Mouse (Mus musculus) 3134 (cell line): ENCODE measurements around the gene Cnot10.

Source experiments
- DNase-seq: peaks from one replicate; pipeline ENCODE4 v3.0.0-alpha.2; 2011; ENCODE audit warnings: low spot score; ENCODE audit not compliant: insufficient read length; ENCODE audit errors: extremely low read depth

Gene Cnot10

DNA sequence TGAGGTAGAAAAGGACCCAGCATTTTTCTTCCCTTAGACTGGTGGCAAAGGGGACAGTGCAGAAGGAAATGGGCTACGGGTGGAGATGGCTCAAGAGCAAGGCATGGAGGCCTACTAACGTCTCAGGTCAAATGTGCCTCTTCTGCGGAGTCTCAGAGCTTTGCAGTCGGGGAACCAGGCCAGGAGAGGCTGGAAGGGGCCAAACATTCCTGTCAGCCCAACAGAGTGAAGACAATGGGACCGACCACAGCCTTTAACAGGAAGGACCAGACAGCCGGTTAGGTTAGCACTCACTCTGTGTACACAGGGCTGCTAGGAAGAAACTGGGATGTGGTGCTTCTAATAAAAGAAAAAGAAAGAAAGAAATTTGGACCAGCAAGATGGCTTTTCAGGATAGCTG is 90.0 kb downstream of the Cnot10 start:
- no peak for DNase-seq

DNA sequence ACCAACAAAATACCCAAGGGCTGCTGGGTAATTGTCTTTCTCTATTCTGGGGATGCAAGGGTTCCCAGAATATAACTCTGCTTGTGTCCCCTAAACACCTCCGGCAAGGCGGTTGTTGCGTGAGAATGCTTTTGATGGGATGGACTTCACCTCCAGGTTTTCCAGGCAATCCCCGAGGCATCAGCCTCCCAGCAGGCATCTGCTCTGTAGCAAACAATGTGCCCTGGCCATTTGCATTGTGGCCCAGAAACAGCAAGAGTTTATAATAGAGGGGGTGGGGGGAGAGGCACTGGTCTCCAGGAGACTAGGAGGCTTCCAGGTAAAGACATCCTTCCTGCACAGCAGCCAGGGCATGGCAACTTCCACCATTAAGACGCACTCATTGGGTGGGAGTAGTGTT is 90.9 kb downstream of the Cnot10 start:
- no peak for DNase-seq

DNA sequence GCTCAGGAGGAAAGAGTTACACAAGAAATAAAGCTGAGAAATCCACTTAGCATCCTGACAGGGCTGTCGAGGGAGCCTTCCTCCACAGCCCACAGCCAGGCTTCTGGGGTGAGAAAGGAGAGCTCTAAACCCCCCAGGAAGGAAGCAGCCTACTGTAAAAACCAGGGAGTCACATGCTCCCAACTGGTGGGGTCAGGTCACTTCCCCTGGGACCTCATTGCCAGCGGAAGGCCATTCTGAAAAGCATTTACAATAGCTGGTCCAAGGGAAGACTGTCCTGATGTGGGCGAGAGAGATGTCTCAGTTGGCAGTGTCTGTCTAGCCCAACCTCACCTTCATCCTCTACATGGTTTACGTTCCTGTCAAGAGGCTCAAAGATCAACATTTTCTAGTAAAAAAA is 91.5 kb downstream of the Cnot10 start:
- DNase-seq: no peak

DNA sequence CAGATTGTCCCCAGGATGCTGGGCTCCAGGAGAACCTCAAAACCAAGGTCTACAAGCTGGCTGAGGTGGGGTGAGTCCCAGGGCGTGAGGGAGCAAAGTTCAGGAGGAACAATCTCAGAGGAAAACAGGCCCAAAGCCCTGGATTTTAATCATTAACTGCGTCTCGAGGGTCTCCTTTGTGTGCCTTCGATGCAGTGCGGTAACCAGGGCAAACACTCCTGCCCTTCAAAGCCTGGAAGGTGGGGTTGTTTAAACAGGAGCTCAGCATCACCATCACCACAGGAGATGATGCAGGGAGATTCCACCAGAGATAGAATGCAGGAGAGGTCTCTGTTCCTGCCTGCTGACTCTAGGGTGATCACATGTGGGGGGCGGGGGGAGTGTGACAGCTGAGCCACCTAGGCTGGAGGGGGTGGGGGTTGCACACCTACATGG is 92.3 kb downstream of the Cnot10 start:
- DNase-seq: no peak

DNA sequence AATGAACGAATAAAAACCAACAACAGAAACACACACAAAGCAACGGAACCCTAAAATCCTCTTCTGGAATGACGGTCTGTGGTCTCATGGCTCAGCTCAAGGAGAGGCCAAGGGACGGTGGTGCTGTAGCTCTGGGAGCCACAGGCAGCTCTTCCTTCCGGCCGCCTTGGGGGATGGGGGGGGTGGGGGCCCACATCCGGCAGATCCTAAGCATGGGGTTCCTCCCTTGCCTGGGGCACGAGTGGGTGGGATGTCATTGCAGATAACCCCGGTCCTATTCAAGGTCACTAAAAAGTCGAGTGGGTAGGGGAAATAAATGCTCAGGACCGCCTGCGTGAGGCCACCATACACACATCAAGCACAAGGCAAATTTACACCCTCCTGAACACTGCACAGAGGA is 93.2 kb downstream of the Cnot10 start:
- no peak for DNase-seq

DNA sequence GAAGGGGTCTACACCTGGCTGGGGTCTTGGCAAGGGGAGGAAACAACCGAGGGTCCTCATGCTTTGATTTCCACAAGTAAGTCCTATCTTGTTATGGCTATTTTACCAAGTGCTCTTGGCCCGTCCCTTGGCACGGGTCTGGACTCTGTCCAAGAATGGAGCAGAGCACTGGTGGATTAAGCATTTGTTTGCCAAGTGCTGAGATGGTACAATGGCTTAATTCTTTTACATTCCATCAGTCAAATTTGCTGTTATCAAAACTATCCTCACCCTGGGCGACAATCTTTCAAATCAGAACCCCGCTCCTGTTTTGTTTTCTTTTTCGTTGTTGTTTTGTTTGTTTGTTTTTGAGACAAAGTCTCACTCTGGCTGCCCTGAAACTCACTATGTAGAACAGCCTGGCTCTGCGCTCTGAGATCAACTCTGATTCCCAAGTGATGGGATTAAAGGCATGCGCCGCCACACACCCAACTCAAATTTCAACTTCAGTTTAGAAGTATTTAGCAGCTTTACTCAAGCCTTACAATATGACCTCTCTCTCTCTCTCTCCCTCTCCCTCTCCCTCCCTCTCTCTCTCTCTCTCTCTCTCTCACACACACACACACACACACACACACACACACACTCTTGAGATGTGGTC is 95.1 kb downstream of the Cnot10 start:
- DNase-seq: no peak

DNA sequence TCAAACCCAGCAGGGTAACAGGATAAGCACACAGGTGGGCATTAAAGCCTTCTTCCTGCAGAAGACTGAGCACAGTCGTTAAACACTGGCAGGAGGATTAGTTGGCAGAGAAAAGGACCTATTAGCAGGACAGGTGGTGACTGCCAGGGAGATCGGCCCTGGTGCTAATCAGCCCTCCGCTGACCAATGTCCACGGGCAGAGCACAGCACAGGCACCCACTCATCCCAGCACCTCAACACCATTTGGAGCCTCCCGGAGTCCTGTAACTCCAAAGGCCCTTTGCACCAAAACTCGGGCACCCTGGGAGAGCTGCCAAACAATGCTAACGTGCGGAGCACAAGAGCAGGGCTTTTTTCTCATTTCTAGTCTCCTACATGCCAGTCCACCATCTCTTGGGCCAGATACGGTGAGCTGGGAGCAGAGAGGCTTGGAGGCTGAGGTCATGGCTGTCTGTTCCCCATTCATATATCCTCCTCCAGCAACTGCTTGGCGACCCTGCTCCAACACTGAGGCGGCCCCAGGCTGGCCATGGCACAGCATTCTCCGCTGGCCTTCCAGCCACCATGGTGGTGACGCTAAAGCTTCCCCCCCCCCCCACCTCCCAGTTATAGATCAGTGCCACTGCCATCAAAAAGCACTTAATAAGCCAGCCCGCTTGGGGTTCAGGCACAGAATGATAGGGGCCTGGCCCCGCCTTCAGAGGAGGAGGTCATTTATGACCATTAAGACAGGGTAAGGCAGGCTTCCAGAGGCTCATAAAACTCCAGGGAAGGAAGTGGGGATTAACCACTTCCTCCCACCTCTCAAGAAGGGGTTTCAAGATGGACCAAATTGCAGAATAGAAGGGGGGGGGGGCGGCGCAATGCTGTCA is 95.9 kb downstream of the Cnot10 start:
- no peak for DNase-seq

DNA sequence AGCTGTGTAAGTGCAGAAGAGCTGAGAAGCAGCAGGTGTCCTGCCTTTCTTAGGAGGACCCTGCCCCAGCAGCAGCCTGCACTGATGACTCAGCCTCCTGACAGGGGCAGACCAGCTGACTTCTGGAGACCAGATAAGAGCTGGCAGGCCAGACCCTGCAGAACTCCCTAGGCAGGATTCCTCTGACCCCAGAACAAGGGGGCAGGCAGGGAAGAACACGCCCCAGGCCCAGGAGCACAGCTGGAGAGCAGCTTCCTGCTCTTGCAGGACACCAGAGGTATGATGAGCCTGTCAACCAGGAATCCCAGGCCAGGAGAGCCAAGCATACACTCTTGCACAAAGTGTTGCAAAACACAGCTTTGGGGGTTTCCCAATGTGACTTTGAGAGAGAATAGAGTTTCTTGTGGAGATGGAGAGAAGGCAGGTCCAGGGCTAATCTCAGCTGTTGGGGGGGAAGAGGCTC is 98.7 kb downstream of the Cnot10 start:
- DNase-seq: no peak

DNA sequence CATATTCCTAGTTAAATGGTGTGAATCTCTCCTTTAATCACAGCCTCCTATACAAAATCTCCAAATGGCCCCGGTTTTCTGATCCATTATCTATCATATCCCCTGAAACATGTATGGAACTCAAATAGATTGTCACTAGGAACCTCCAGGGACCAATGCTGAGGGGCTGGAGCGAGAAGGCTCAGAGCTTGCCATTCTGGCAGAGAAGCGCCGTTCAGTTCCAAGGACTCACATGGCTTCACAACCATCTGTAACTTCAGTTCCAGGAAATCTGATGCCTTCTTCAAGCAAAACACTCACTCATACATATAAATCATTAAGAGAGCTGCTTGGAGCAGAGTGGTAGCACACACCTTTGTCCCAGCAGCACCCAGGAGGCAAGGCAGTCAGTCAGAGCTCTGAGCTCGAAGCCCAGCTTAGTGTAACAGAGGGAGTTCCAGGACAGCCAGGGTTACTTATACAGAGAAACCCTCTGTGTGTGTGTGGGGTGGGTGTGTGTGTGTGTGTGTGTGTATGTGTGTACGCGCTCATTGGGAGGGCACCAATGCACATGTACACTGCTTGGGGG is 100.9 kb downstream of the Cnot10 start:
- DNase-seq: no peak

DNA sequence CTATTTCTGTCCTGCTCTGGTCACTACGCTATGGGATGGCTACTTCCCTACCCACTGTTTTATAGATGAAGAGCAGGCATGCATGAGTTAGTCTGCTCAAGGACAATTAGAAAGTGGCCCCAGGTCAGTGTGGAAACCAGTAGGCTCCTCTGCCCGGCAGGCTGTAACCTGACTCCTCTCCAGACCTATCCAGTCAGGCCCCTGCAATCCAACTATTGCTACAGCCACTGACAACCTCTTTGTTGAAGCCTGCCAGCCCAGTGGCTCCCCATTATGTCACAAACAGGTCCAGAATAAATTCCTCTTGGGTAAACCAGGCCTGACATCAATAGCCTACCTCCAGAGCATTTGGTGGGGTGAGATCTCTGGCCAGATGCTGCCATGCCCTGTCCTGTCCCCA is 103.4 kb downstream of the Cnot10 start:
- no peak for DNase-seq
